Mouse (Mus musculus) ES-CJ7 (cell line): ENCODE measurements at regions not wholly inside any gene's neighbourhood (a gene's known extent, or its start where the extent isn't known, plus 50 kb on each side); places are given as distances from the start of the nearest gene placed in this dataset.

Source experiments
- DNase-seq: peaks from one replicate; pipeline ENCODE4 v3.0.0; 2011; ENCODE audit warnings: low read depth, low spot score

- DNase-seq: no peak
Observed at GRCm38 (mm10) chr4:58661781-58662293, 108.1 kb upstream of the Lpar1 start.

GRCm38 (mm10) chr4:58660511-58660910, 106.8 kb upstream of the Lpar1 start:
- DNase-seq: no peak

GRCm38 (mm10) chr4:58658206-58658605, 104.5 kb upstream of the Lpar1 start:
- peak; percentile 19 for DNase-seq

GRCm38 (mm10) chr4:58647761-58648295, 94.1 kb upstream of the Lpar1 start:
- DNase-seq: no peak

GRCm38 (mm10) chr4:58646821-58647220, 93.1 kb upstream of the Lpar1 start:
- DNase-seq: peak; percentile 23

- peak; percentile 74 for DNase-seq
Observed at GRCm38 (mm10) chr4:58643371-58643770, 89.7 kb upstream of the Lpar1 start.

GRCm38 (mm10) chr4:58642236-58642635, 88.5 kb upstream of the Lpar1 start:
- no peak for DNase-seq

GRCm38 (mm10) chr4:58632696-58633095, 79.0 kb upstream of the Lpar1 start:
- no peak for DNase-seq

GRCm38 (mm10) chr4:58631415-58631814, 77.7 kb upstream of the Lpar1 start:
- DNase-seq: no peak

GRCm38 (mm10) chr4:58627021-58627420, 73.3 kb upstream of the Lpar1 start:
- DNase-seq: no peak

- peak; percentile 64 for DNase-seq
Observed at GRCm38 (mm10) chr4:58624059-58624458, 70.4 kb upstream of the Lpar1 start.

- DNase-seq: no peak
Observed at GRCm38 (mm10) chr4:58620641-58621040, 66.9 kb upstream of the Lpar1 start.

- no peak for DNase-seq
Observed at GRCm38 (mm10) chr4:58617261-58617660, 63.6 kb upstream of the Lpar1 start.

- no peak for DNase-seq
Observed at GRCm38 (mm10) chr4:58613536-58613935, 59.8 kb upstream of the Lpar1 start.

GRCm38 (mm10) chr4:58613022-58613421, 59.3 kb upstream of the Lpar1 start:
- no peak for DNase-seq

- no peak for DNase-seq
Observed at GRCm38 (mm10) chr4:58607491-58607890, 53.8 kb upstream of the Lpar1 start.

GRCm38 (mm10) chr4:58605941-58606340, 52.2 kb upstream of the Lpar1 start:
- DNase-seq: no peak
